ENCODE assay signal across 9 mouse cellular contexts in genomic region chr3:64844665-64845064, GRCm38 (mm10). TPM values are rescaled to one million over a fixed set of nuclear protein-coding genes. Genes with fewer than 3 reads are reported as not detected.
A peak's percentile ranks its signal among the peaks of the same experiment; 100 is the strongest.
DNase-seq lines count a peak whose midpoint lies in the region; TF ChIP-seq lines count a peak whose summit lies in the region.
"Not testable (repeated sequence)": the region's sequence is repeated elsewhere in the genome, so short reads cannot be mapped to it uniquely, and the experiment has no call there.
"Had no signal": no experiment of that assay in that cellular context is flagged by ENCODE, and none has a peak within 500 bp of the region (broad histone marks: within the 10 kb centered on the region; RNA-seq: fewer than 3 reads in every experiment).

TSS of gene Vmn2r7 (minus strand) at chr3:64844765.

- not testable (repeated sequence) for H3K4me1 ChIP-seq in testis, adult 2 months (ENCODE audit: control insufficient read depth, insufficient read depth, low read length)

- TF ChIP-seq POLR2A in testis, adult 2 months (IDR thresholded peaks at IDR 0.05; ENCODE audit: control insufficient read depth, low read depth, low read length) = not testable (repeated sequence)

- not testable (repeated sequence) for H3K27ac ChIP-seq in testis, adult 2 months (ENCODE audit: control insufficient read depth, insufficient read depth, low read depth, low read length)

- peak; percentile 28 for DNase-seq in heart, adult 11 months

- H3K4me3 ChIP-seq in testis, adult 2 months (ENCODE audit: control insufficient read depth, low read depth, low read length) = peak within 1 kb of the TSS; percentile 72

- TF ChIP-seq CTCF in testis, adult 2 months (IDR thresholded peaks at IDR 0.05; ENCODE audit: control insufficient read depth, insufficient read depth, insufficient replicate concordance, low read depth, low read length) = not testable (repeated sequence)

- not testable (repeated sequence) for H3K36me3 ChIP-seq in testis, adult 2 months (ENCODE audit: control insufficient read depth, insufficient read depth, low read length)

- H3K27me3 ChIP-seq in testis, adult 2 months (ENCODE audit: control insufficient read depth, insufficient read depth, low read length) = not testable (repeated sequence)

RNA-seq across cellular contexts. Expression of gene Vmn2r7, which starts in this region (rescaled TPM):
- polyA plus RNA-seq in testis, adult 2 months (2012; rRNA removed) = 5.8 and 10.1 TPM in 2 replicates
- polyA plus RNA-seq: activated CD4-positive, CD25-positive, alpha-beta regulatory T cell, adult 4 months; adrenal gland, adult 2 months; brain, embryonic 14.5 days; C2C12; CD4-positive, CD25-positive, alpha-beta regulatory T cell, adult 4 months; G1E; Patski had no signal
